Mouse (Mus musculus): ENCODE measurements around the gene Fah. TPM values are rescaled to one million over a fixed set of nuclear protein-coding genes. Genes with fewer than 3 reads are reported as not detected.

Gene Fah
- polyA plus RNA-seq, 1 experiment: 8.4 TPM

DNA sequence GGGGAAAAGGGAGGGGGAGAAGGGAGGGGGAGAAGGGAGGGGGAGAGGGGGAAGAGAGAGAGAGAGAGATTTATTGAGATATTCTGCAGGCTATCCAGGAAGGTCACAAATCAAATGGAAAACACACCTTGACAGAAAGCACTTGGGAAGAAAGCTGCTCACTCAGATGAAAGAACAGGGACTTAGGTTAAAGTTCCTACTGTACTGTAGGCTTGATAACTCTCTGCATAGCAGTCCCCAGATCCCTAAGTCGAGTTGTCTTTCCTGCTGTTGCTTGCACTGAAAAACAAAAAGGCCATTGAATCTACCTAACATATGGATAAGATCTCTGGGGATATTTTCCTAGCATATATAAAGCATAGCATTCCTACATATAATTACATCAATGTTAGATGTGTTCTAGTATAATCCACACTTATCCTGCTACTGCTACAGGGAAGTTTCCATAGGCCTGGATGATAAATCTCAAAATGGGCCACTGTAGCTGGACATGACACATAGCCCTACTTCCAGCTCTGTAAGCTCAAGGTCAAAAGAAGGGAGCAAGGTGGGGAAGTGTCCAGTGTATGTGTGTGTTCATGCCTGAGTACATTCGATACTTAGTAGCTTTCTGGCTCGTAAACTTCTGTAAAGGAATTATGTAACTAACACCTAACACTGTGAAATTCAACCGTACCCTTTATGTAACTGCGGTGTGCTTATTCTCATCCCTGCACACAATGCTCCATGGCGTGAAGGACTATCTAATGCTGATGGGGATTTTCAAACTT is 35.8 kb upstream of the Fah start:
- H3K4me1 ChIP-seq (ENCODE audit: control insufficient read depth, insufficient read depth, insufficient read length): no peaks in the 10 kb centered on the region; the same call in 1 of the 2 replicates
- H3K36me3 ChIP-seq (ENCODE audit: control insufficient read depth, insufficient read depth, low read length): no peaks in the 10 kb centered on the region
- WGBS: 93% methylated on average over 6 of the region's 6 CpGs
- no peak for DNase-seq (ENCODE audit: low read depth in 1 of 2, low spot score in 2 of 2)
- H3K27ac ChIP-seq (ENCODE audit: insufficient read depth, low read length): no peak overlapping the region
- H3K4me3 ChIP-seq (ENCODE audit: extremely low read depth, insufficient read depth, insufficient read length): no peak overlapping the region
- no peak for TF ChIP-seq CTCF (IDR thresholded peaks at IDR 0.05; ENCODE audit: extremely low read depth, insufficient read depth, insufficient read length, insufficient replicate concordance)
- no peak for TF ChIP-seq POLR2A (IDR thresholded peaks at IDR 0.05; ENCODE audit: low read depth, low read length)
- no peaks in the 10 kb centered on the region for H3K27me3 ChIP-seq (ENCODE audit: control insufficient read depth, insufficient read depth, low read length)

DNA sequence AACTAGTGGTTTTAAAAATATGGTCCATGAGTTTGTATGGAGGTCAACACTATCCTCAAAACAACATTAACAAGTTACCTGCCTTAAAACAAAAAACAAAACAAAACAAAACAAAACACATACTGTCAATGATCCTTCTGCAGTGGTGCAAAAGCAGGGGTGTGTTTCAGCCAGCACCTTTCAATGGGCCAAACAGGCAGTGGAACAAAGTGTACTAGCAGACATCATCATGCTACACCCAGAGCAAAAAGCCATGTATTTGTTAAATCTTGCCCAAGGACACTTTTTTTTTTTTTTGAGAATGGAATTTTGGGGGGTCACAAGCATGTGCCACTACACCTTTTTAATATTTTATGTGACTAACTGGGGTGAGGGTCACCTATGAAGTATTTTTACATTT is 30.4 kb upstream of the Fah start:
- TF ChIP-seq POLR2A (IDR thresholded peaks at IDR 0.05; ENCODE audit: low read depth, low read length) (no peak), CTCF (IDR thresholded peaks at IDR 0.05; ENCODE audit: extremely low read depth, insufficient read depth, insufficient read length, insufficient replicate concordance) (no peak)
- Histone ChIP-seq H3K4me1 (ENCODE audit: control insufficient read depth, insufficient read depth, insufficient read length) (no peaks in the 10 kb centered on the region; the same call in 1 of the 2 replicates), H3K27ac (ENCODE audit: insufficient read depth, low read length) (no peak overlapping the region), H3K4me3 (ENCODE audit: extremely low read depth, insufficient read depth, insufficient read length) (no peak overlapping the region), H3K36me3 (ENCODE audit: control insufficient read depth, insufficient read depth, low read length) (peaks cover 8% of the 10 kb centered on the region), H3K27me3 (ENCODE audit: control insufficient read depth, insufficient read depth, low read length) (no peaks in the 10 kb centered on the region)
- no peak for DNase-seq (ENCODE audit: low read depth in 1 of 2, low spot score in 2 of 2)

DNA sequence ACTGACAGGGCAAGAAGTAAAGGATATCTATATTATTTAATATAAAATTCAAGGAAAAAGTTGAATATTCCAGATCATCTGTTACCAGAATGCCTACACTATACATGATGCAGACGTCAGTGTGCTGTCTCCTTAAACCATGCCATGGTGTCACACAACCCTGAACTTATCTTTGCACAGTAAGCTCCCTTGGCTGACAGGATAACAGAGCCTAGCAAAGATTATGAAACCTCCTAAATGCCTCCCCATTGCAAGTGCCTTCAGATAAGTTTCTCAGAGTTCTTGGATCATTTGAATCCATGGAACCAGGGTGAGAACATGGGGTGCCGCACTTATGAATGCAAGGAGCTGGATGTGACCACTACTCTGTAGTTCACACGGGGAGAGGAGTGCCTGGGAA is 25.4 kb upstream of the Fah start:
- DNase-seq (ENCODE audit: low read depth in 1 of 2, low spot score in 2 of 2): no peak
- WGBS: 92% methylated on average over 3 of the region's 3 CpGs
- Histone ChIP-seq H3K27me3 (ENCODE audit: control insufficient read depth, insufficient read depth, low read length) (no peaks in the 10 kb centered on the region), H3K4me1 (ENCODE audit: control insufficient read depth, insufficient read depth, insufficient read length) (no peaks in the 10 kb centered on the region), H3K4me3 (ENCODE audit: extremely low read depth, insufficient read depth, insufficient read length) (no peak overlapping the region), H3K27ac (ENCODE audit: insufficient read depth, low read length) (no peak overlapping the region), H3K36me3 (ENCODE audit: control insufficient read depth, insufficient read depth, low read length) (peaks cover 13% of the 10 kb centered on the region)
- no peak for TF ChIP-seq POLR2A (IDR thresholded peaks at IDR 0.05; ENCODE audit: low read depth, low read length)
- TF ChIP-seq CTCF (IDR thresholded peaks at IDR 0.05; ENCODE audit: extremely low read depth, insufficient read depth, insufficient read length, insufficient replicate concordance): no peak

DNA sequence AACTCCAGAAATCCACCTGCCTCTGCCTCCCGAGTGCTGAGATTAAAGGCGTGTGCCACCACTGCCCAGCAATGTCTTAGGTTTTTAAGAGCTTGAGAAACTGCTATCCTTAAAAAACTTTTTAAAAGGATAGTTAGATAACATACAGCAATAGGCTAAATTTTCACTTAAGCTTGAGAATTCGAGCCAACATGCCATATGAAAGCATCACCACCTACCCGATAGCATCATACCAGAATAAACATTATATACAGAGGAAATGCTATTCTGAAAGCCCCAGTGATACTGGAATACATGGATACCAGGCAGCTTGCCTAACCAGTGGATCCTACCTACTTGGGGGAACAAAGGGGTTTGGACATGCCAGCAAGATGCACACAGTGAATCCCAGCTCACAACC is 17.2 kb upstream of the Fah start:
- H3K4me1 ChIP-seq (ENCODE audit: control insufficient read depth, insufficient read depth, insufficient read length): no peaks in the 10 kb centered on the region
- TF ChIP-seq POLR2A (IDR thresholded peaks at IDR 0.05; ENCODE audit: low read depth, low read length) (no peak), CTCF (IDR thresholded peaks at IDR 0.05; ENCODE audit: extremely low read depth, insufficient read depth, insufficient read length, insufficient replicate concordance) (no peak)
- H3K4me3 ChIP-seq (ENCODE audit: extremely low read depth, insufficient read depth, insufficient read length): no peak overlapping the region
- peaks cover 11% of the 10 kb centered on the region for H3K36me3 ChIP-seq (ENCODE audit: control insufficient read depth, insufficient read depth, low read length)
- H3K27me3 ChIP-seq (ENCODE audit: control insufficient read depth, insufficient read depth, low read length): no peaks in the 10 kb centered on the region
- DNase-seq (ENCODE audit: low read depth in 1 of 2, low spot score in 2 of 2): no peak
- no peak overlapping the region for H3K27ac ChIP-seq (ENCODE audit: insufficient read depth, low read length)
- WGBS: 98% methylated on average over 4 of the region's 4 CpGs

DNA sequence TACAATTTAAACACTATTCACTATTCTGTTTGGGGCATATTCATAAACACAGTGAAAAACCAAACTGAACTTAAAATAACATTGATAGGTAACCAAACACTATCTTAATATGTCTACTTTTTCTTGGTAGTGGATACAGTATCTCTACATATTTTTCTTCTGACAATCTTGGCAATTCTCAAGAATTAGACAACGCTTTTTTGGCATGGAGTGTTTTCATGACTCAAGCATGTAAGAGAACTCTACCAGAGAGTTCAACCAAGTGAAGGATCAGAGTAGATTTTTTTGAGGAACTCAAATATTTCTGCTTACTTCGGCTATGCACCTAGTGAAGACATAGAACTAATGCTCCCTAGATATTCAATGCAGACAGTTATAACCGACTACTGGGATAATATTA is 14.4 kb upstream of the Fah start:
- 93% methylated on average over 3 of the region's 3 CpGs for WGBS
- H3K27ac ChIP-seq (ENCODE audit: insufficient read depth, low read length): no peak overlapping the region
- TF ChIP-seq CTCF (IDR thresholded peaks at IDR 0.05; ENCODE audit: extremely low read depth, insufficient read depth, insufficient read length, insufficient replicate concordance) (no peak), POLR2A (IDR thresholded peaks at IDR 0.05; ENCODE audit: low read depth, low read length) (no peak)
- H3K36me3 ChIP-seq (ENCODE audit: control insufficient read depth, insufficient read depth, low read length): peaks cover 17% of the 10 kb centered on the region
- no peak for DNase-seq (ENCODE audit: low read depth in 1 of 2, low spot score in 2 of 2)
- H3K4me1 ChIP-seq (ENCODE audit: control insufficient read depth, insufficient read depth, insufficient read length): no peaks in the 10 kb centered on the region
- no peak overlapping the region for H3K4me3 ChIP-seq (ENCODE audit: extremely low read depth, insufficient read depth, insufficient read length)
- no peaks in the 10 kb centered on the region for H3K27me3 ChIP-seq (ENCODE audit: control insufficient read depth, insufficient read depth, low read length)

DNA sequence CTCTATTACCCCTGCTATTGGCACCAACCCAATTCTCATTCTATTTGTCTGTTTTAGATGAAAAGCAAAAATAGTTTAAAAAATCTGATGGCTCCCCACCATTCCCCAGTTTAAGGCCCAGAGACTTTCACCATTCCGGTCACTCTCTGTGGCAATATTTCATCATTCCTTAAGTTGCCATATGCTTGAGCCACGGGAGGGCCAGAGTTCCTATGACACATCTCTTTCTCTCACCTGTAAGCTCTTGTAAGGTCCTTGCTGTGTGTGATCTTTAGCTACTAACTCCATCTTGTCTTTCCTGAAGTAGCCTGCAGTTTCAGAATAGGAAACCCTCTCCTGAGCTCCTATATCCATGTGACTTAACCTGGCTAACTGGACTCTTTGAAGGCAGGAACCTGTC is 12.4 kb upstream of the Fah start:
- no peak overlapping the region for H3K4me3 ChIP-seq (ENCODE audit: extremely low read depth, insufficient read depth, insufficient read length)
- H3K4me1 ChIP-seq (ENCODE audit: control insufficient read depth, insufficient read depth, insufficient read length): no peaks in the 10 kb centered on the region
- WGBS: 89% methylated on average over 2 of the region's 2 CpGs
- no peak for TF ChIP-seq CTCF (IDR thresholded peaks at IDR 0.05; ENCODE audit: extremely low read depth, insufficient read depth, insufficient read length, insufficient replicate concordance)
- TF ChIP-seq POLR2A (IDR thresholded peaks at IDR 0.05; ENCODE audit: low read depth, low read length): no peak
- H3K27me3 ChIP-seq (ENCODE audit: control insufficient read depth, insufficient read depth, low read length): no peaks in the 10 kb centered on the region
- H3K36me3 ChIP-seq (ENCODE audit: control insufficient read depth, insufficient read depth, low read length): peaks cover 13% of the 10 kb centered on the region
- H3K27ac ChIP-seq (ENCODE audit: insufficient read depth, low read length): no peak overlapping the region
- no peak for DNase-seq (ENCODE audit: low read depth in 1 of 2, low spot score in 2 of 2)

DNA sequence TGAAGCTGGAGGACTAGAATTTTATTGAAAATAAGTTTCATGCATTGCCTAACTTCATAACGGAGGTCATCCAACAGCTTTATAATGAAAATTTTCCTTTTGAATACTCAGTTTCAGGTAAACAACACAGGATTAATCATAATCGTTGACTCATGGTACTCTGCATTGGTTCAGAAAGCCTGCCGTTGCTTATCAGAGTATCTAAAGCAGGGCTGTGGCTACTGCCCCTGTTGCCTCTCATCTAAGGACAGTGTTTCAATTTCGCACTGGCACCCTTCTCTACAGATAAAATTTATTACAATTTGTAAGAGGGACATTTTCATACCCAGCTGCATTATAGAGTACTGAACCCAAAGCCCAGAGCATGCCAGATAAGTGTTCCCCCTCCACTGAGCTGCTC is 5.9 kb upstream of the Fah start:
- 50% methylated on average over 4 of the region's 4 CpGs for WGBS
- no peak overlapping the region for H3K27ac ChIP-seq (ENCODE audit: insufficient read depth, low read length)
- no peak overlapping the region for H3K4me3 ChIP-seq (ENCODE audit: extremely low read depth, insufficient read depth, insufficient read length)

More for the DNA sequence above, 5.9 kb upstream of the Fah start:
- no peak for DNase-seq (ENCODE audit: low read depth in 1 of 2, low spot score in 2 of 2)
- no peak for TF ChIP-seq POLR2A (IDR thresholded peaks at IDR 0.05; ENCODE audit: low read depth, low read length)
- TF ChIP-seq CTCF (IDR thresholded peaks at IDR 0.05; ENCODE audit: extremely low read depth, insufficient read depth, insufficient read length, insufficient replicate concordance): no peak
- Histone ChIP-seq H3K4me1 (ENCODE audit: control insufficient read depth, insufficient read depth, insufficient read length) (no peaks in the 10 kb centered on the region), H3K27me3 (ENCODE audit: control insufficient read depth, insufficient read depth, low read length) (no peaks in the 10 kb centered on the region), H3K36me3 (ENCODE audit: control insufficient read depth, insufficient read depth, low read length) (peaks cover 7% of the 10 kb centered on the region)

Data from spleen, adult 2 months (tissue).